Mouse (Mus musculus) intestine, embryonic 14.5 days (tissue): ENCODE results near the gene AY074887. TPM values are rescaled to one million over a fixed set of nuclear protein-coding genes. Genes with fewer than 3 reads are reported as not detected.

Experiments used
- polyA plus RNA-seq: library from polyadenylated mRNA; unstranded; fragments of >200 nt; fragmentation: Nextera tagmentation; extraction: Ambion mirVana; gene quantifications from 2 replicates; pipeline ENCODE4 v1.2.1, GENCODE M21; 2014

The AY074887 gene
- polyA plus RNA-seq, 1 experiment from 2014 or later: 1.6 TPM

Other genes starting within 250 kb of the AY074887 start
- 162 and 170 TPM in 2 replicates for gene Wdr61, start 216.5 kb downstream of the AY074887 start, polyA plus RNA-seq
- gene Crabp1, start 186.2 kb downstream of the AY074887 start, polyA plus RNA-seq: 15.9 and 22.6 TPM in 2 replicates
- 39.4 and 46.0 TPM in 2 replicates for gene Ireb2, start 87.2 kb downstream of the AY074887 start, polyA plus RNA-seq
- gene Hykk, start 33.7 kb downstream of the AY074887 start, polyA plus RNA-seq: 3.8 and 3.9 TPM in 2 replicates
- gene Psma4, start 208 bp downstream of the AY074887 start, polyA plus RNA-seq: 285 and 292 TPM in 2 replicates
- gene Chrna5, start 29.9 kb upstream of the AY074887 start, polyA plus RNA-seq: 4.5 and 5.3 TPM in 2 replicates
- gene Chrna3, start 75.6 kb upstream of the AY074887 start, polyA plus RNA-seq: 20.6 and 23.9 TPM in 2 replicates
- gene Chrnb4, start 97.8 kb upstream of the AY074887 start, polyA plus RNA-seq: 11.9 and 12.0 TPM in 2 replicates
- 33.2 and 33.8 TPM in 2 replicates for gene Ube2q2, start 197.9 kb upstream of the AY074887 start, polyA plus RNA-seq